7 mouse cellular contexts compared by ENCODE assay signal in genomic region chr8:95715676-95716531, GRCm38 (mm10). TPM values are rescaled to one million over a fixed set of nuclear protein-coding genes. Genes with fewer than 3 reads are reported as not detected.
DNase-seq lines count a peak whose midpoint lies in the region; ATAC-seq lines count a peak whose summit lies in the region.

Gene Setd6 (plus strand): TSS chr8:95715881.

- DNase-seq in adrenal gland, adult 2 months: peak; percentile 94
- peak; percentile 91 for DNase-seq in embryo, embryonic 10.5 days (ENCODE audit: low spot score)
- DNase-seq in gastrocnemius, postnatal 14 days: peak; percentile 85
- peak; percentile 86 for DNase-seq in left cerebral cortex, postnatal 4 days
- peak; percentile 98 for DNase-seq in midbrain, embryonic 11.5 days (ENCODE audit: low spot score, missing footprints)
- DNase-seq in skeletal muscle tissue, adult 2 months (ENCODE audit: low read depth, low spot score): peak; percentile 81

- peak within 1 kb of the TSS; percentile 85 for H3K9ac ChIP-seq in midbrain, embryonic 11.5 days (ENCODE audit: low read length)

- H3K27me3 ChIP-seq in midbrain, embryonic 11.5 days (ENCODE audit: control insufficient read depth, insufficient read depth, low read length): no peaks in the 10 kb centered on the region

- no peaks in the 10 kb centered on the region for H3K9me3 ChIP-seq in midbrain, embryonic 11.5 days (ENCODE audit: control insufficient read depth, low read length)

- under 1% methylated on average over 73 of the region's 79 CpGs for WGBS in midbrain, embryonic 11.5 days

- intact Hi-C loops in gastrocnemius, postnatal 14 days (cut with DNase I; ENCODE audit: low total_unique reads): no loop called here
- intact Hi-C loops in left cerebral cortex, postnatal 4 days (cut with DNase I): no loop called here

- peaks cover 3% of the 10 kb centered on the region; the same call in 1 of the 2 replicates for H3K36me3 ChIP-seq in midbrain, embryonic 11.5 days (ENCODE audit: control insufficient read depth, insufficient read depth, low read length)

- H3K4me1 ChIP-seq in midbrain, embryonic 11.5 days (ENCODE audit: control insufficient read depth, insufficient read depth, low read length): peaks cover 13% of the 10 kb centered on the region

- H3K4me3 ChIP-seq in midbrain, embryonic 11.5 days (ENCODE audit: low read depth, low read length): peak within 1 kb of the TSS; percentile 83

- peak; percentile 87 for ATAC-seq in inflammation-experienced regulatory T-cells, adult 6 months
- ATAC-seq in midbrain, embryonic 11.5 days (ENCODE audit: low FRiP score): peak; percentile 88

- peak within 1 kb of the TSS; percentile 59; the same call in 1 of the 2 replicates for H3K27ac ChIP-seq in midbrain, embryonic 11.5 days (ENCODE audit: low read depth, low read length)

- H3K4me2 ChIP-seq in midbrain, embryonic 11.5 days: peak within 1 kb of the TSS; percentile 94

RNA-seq across cellular contexts. Expression of gene Setd6, which starts in this region (rescaled TPM):
- 10 to 100 TPM; 28.9 to 39.7 TPM for total RNA-seq in adrenal gland, adult 2 months (2021)
- 15.3 and 16.3 TPM in 2 replicates for polyA plus RNA-seq in adrenal gland, adult 2 months (2012; rRNA removed)
- total RNA-seq in gastrocnemius, postnatal 14 days (2021): 10 to 100 TPM in 1 of 2 experiments, 1 to 10 TPM in 1; 9.4 to 10.4 TPM
- polyA plus RNA-seq in inflammation-experienced regulatory T-cells, adult 6 months (2017; shearing (Covaris generic)): 10 to 100 TPM in 1 of 3 experiments, 1 to 10 TPM in 2; 6.3 to 10.5 (median 9.7) TPM
- total RNA-seq in left cerebral cortex, postnatal 4 days (2021): 10 to 100 TPM; 27.9 to 28.5 TPM
- polyA plus RNA-seq in midbrain, embryonic 11.5 days (2014; fragmentation: Nextera tagmentation; extraction: Ambion mirVana): 20.8 and 24.2 TPM in 2 replicates

Comparison
In these comparisons a context has a peak if more than half of its experiments do, and no peak if none do; other contexts are left out.
1. Peak in every context shown above with its lines: DNase-seq, ATAC-seq, H3K4me3 ChIP-seq and H3K27ac ChIP-seq.